Mouse (Mus musculus): ENCODE data around the gene Arhgap15. TPM values are rescaled to one million over a fixed set of nuclear protein-coding genes. Genes with fewer than 3 reads are reported as not detected.
A peak's percentile ranks its signal among the peaks of the same experiment; 100 is the strongest.

Gene Arhgap15
- polyA plus RNA-seq, 1 experiment from 2014 or later, result 1.9 TPM

- Histone ChIP-seq H3K9ac (replicated peaks; ENCODE audit: low read length) (no peak overlapping the region), H3K27ac (replicated peaks; ENCODE audit: low read depth, low read length) (no peak overlapping the region), H3K4me1 (ENCODE audit: control insufficient read depth, insufficient read depth, low read length) (peaks cover 11% of the 10 kb centered on the region; the same call in 1 of the 2 replicates), H3K4me2 (ENCODE audit: low read length) (no peak overlapping the region), H3K9me3 (ENCODE audit: control insufficient read depth, low read length) (no peaks in the 10 kb centered on the region), H3K36me3 (ENCODE audit: control insufficient read depth, insufficient read depth, low read length) (no peaks in the 10 kb centered on the region), H3K27me3 (ENCODE audit: control insufficient read depth, insufficient read depth, low read length) (no peaks in the 10 kb centered on the region), H3K4me3 (replicated peaks; ENCODE audit: low read depth, low read length) (no peak overlapping the region)
- DNase-seq, result peak; percentile 39
- WGBS, result 19% methylated on average over 4 of the region's 4 CpGs
- ATAC-seq (ENCODE audit: low FRiP score, low TSS enrichment), result peak; percentile 61; the same call in 1 of the 2 replicates
Measured at GRCm38 (mm10) chr2:44397735-44398337, 649.2 kb downstream of the Arhgap15 start.

DNA sequence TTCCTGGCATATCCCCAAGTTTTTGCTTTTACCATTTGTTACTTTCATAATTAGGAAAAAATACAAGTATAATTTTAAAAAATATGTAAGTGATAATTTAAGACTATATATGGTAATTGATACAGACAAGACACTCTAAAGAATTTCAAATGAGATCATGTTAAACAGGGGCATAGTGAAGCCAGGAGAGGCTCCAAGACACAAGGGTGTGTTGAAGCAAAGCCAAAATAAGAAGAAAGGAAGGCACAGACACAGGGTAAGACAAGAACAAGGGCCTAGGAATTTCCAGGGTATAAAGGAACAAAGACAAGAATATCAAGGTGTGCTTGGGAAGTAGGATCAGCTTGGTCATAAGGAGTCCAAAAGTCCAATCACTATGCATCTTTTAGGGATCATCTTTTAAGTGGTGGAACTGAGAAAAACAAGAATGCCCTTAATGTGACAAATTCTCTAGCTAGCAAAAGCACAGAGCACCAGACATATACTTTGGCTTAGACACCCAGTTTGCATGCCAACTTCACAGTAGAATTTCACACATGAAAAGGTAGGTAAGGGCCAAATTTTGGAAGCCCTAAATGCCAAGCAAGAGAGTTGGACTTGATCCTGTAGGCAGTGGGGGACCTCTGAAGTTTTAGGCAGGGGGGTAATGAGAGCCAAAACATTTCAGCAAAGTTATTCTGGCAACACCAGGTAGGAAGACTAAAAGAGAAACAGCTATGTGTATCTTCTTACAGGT is 650.7 kb downstream of the Arhgap15 start:
- no peaks in the 10 kb centered on the region for H3K9me3 ChIP-seq (ENCODE audit: control insufficient read depth, low read length)
- H3K4me2 ChIP-seq (ENCODE audit: low read length), result no peak overlapping the region
- peaks cover 11% of the 10 kb centered on the region; the same call in 1 of the 2 replicates for H3K4me1 ChIP-seq (ENCODE audit: control insufficient read depth, insufficient read depth, low read length)
- no peaks in the 10 kb centered on the region for H3K27me3 ChIP-seq (ENCODE audit: control insufficient read depth, insufficient read depth, low read length)
- no peak overlapping the region for H3K27ac ChIP-seq (replicated peaks; ENCODE audit: low read depth, low read length)
- no peak for ATAC-seq (ENCODE audit: low FRiP score, low TSS enrichment)
- DNase-seq, result no peak
- no peak overlapping the region for H3K4me3 ChIP-seq (replicated peaks; ENCODE audit: low read depth, low read length)
- H3K36me3 ChIP-seq (ENCODE audit: control insufficient read depth, insufficient read depth, low read length), result no peaks in the 10 kb centered on the region
- no peak overlapping the region for H3K9ac ChIP-seq (replicated peaks; ENCODE audit: low read length)

DNA sequence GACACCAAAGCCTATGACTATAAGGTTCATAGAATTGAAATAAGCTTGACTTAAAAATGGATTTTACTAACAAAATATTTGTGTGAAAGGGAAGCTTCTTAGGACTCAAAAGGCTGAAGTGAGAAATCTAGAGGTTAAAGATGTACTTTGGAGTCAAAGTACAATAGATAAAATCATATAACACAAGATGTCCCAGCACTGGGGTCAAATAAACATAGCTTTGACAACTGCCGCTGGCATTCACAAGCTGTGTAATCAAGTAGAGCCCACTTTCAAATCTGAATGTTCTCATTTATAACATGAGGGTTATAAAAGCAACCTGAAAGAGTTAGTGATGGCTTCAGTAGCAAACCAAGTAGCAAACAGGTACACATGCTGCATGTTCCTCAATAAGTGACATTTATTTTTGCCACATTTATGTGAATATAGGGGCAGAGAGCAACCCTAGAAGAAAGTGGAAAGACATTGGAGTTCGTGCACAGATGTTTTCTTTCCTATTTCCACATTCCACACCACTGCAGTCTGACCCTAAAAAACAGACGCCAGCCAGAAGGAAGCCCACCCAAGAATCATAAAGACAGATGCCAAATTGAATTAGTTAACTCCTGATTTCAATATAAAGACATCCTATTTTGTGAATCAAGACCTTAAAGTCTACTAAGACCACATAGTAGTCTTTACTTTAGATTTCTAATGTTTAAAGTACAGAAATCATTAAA is 653.2 kb downstream of the Arhgap15 start:
- no peaks in the 10 kb centered on the region for H3K27me3 ChIP-seq (ENCODE audit: control insufficient read depth, insufficient read depth, low read length)
- H3K36me3 ChIP-seq (ENCODE audit: control insufficient read depth, insufficient read depth, low read length), result no peaks in the 10 kb centered on the region
- peaks cover 13% of the 10 kb centered on the region; the same call in 1 of the 2 replicates for H3K9me3 ChIP-seq (ENCODE audit: control insufficient read depth, low read length)
- no peak overlapping the region for H3K4me2 ChIP-seq (ENCODE audit: low read length)
- no peak overlapping the region for H3K27ac ChIP-seq (replicated peaks; ENCODE audit: low read depth, low read length)
- H3K4me3 ChIP-seq (replicated peaks; ENCODE audit: low read depth, low read length), result no peak overlapping the region
- ATAC-seq (ENCODE audit: low FRiP score, low TSS enrichment) (no peak), DNase-seq (no peak)
- H3K4me1 ChIP-seq (ENCODE audit: control insufficient read depth, insufficient read depth, low read length), result 0 out of 2 replicates have a peak, but pooled peaks cover 6% of the 10 kb centered on the region
- WGBS, result 67% methylated on average over 3 of the region's 3 CpGs
- H3K9ac ChIP-seq (replicated peaks; ENCODE audit: low read length), result no peak overlapping the region

DNA sequence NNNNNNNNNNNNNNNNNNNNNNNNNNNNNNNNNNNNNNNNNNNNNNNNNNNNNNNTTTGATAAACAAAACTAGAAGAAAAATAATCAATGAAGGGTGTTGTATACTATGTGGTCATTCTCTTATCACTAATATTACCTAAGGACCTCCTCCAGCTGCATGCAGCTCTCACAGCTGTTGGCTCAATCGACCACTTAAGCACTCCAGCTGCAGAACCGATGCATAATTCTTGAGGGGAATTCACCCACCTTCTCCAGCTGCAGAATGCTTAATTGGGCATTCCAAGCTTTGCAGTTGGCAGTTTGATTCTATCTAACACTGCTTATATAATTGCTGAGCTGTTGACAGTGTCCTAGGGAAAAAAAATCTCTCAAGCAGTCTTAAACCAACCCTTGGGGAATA is 663.0 kb downstream of the Arhgap15 start:
- peaks cover 3% of the 10 kb centered on the region; the same call in 1 of the 2 replicates for H3K9me3 ChIP-seq (ENCODE audit: control insufficient read depth, low read length)
- ATAC-seq (ENCODE audit: low FRiP score, low TSS enrichment) (no peak), DNase-seq (no peak)
- no peak overlapping the region for H3K4me2 ChIP-seq (ENCODE audit: low read length)
- 65% methylated on average over 2 of the region's 2 CpGs for WGBS
- H3K27ac ChIP-seq (replicated peaks; ENCODE audit: low read depth, low read length), result no peak overlapping the region
- H3K4me3 ChIP-seq (replicated peaks; ENCODE audit: low read depth, low read length), result no peak overlapping the region
- no peak overlapping the region for H3K9ac ChIP-seq (replicated peaks; ENCODE audit: low read length)
- no peaks in the 10 kb centered on the region for H3K27me3 ChIP-seq (ENCODE audit: control insufficient read depth, insufficient read depth, low read length)
- H3K4me1 ChIP-seq (ENCODE audit: control insufficient read depth, insufficient read depth, low read length), result peaks cover 4% of the 10 kb centered on the region; the same call in 1 of the 2 replicates
- H3K36me3 ChIP-seq (ENCODE audit: control insufficient read depth, insufficient read depth, low read length), result no peaks in the 10 kb centered on the region

GRCm38 (mm10) chr2:44416331-44416730 is 667.7 kb downstream of the Arhgap15 start:
- WGBS, result 89% methylated on average over 4 of the region's 4 CpGs
- Histone ChIP-seq H3K4me1 (ENCODE audit: control insufficient read depth, insufficient read depth, low read length) (no peaks in the 10 kb centered on the region), H3K4me3 (replicated peaks; ENCODE audit: low read depth, low read length) (no peak overlapping the region), H3K9ac (replicated peaks; ENCODE audit: low read length) (no peak overlapping the region), H3K4me2 (ENCODE audit: low read length) (no peak overlapping the region), H3K27me3 (ENCODE audit: control insufficient read depth, insufficient read depth, low read length) (no peaks in the 10 kb centered on the region), H3K36me3 (ENCODE audit: control insufficient read depth, insufficient read depth, low read length) (no peaks in the 10 kb centered on the region), H3K9me3 (ENCODE audit: control insufficient read depth, low read length) (no peaks in the 10 kb centered on the region), H3K27ac (replicated peaks; ENCODE audit: low read depth, low read length) (no peak overlapping the region)
- ATAC-seq (ENCODE audit: low FRiP score, low TSS enrichment) (no peak), DNase-seq (no peak)

DNA sequence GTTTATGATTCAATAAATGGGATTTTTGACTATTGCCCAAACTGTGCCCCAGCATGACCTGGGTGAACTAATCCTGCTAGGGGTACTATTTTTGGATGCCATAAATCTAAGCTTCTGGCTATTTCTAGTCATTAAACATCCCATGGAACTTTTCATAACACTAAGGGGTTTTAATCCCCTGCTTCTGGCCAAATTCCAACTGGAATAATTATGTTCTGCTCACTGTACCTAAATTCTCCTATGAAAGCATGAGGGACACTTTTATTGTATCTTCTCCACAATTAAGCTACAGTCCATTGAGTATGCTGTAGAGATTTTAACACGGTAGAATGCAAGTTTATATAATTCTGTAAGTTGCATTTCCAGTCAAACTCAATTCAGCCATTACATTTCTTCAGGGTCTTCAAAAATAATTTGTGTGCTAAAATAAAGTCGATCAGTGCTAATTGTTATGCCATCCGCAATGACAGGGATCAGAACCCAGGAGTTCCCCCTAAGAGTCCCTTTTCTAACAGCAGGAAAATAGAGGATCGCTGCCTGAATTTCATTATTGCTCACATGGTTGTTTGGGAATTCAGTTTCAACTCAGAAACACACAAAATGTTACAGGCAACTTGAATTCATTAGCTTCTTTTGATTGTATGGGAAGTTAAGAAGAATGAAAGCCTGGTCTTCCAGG is 671.1 kb downstream of the Arhgap15 start:
- Histone ChIP-seq H3K27me3 (ENCODE audit: control insufficient read depth, insufficient read depth, low read length) (no peaks in the 10 kb centered on the region), H3K4me3 (replicated peaks; ENCODE audit: low read depth, low read length) (no peak overlapping the region), H3K4me1 (ENCODE audit: control insufficient read depth, insufficient read depth, low read length) (no peaks in the 10 kb centered on the region), H3K4me2 (ENCODE audit: low read length) (no peak overlapping the region), H3K27ac (replicated peaks; ENCODE audit: low read depth, low read length) (no peak overlapping the region), H3K36me3 (ENCODE audit: control insufficient read depth, insufficient read depth, low read length) (no peaks in the 10 kb centered on the region), H3K9ac (replicated peaks; ENCODE audit: low read length) (no peak overlapping the region), H3K9me3 (ENCODE audit: control insufficient read depth, low read length) (no peaks in the 10 kb centered on the region)
- 71% methylated on average over 4 of the region's 4 CpGs for WGBS
- ATAC-seq (ENCODE audit: low FRiP score, low TSS enrichment) (no peak), DNase-seq (peak; percentile 31)

DNA sequence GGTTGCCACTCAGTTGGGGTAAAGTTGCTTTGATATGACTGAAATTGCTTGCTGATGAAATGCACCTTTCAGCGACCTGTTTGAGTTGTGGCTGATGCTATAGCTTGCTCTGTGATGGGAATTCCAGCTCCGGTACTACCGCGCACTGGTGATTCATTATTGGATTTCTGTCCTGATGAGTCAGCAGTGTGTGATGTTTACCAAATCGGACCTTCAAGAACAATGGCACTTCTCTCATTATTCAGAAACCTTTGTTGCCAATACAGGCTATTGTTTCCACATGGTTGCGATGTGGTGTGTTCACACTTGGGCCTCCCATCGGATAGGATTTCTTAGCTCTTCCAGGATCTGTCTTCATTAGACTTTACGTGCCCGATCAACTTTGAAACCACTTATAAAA is 681.9 kb downstream of the Arhgap15 start:
- Histone ChIP-seq H3K36me3 (ENCODE audit: control insufficient read depth, insufficient read depth, low read length) (no peaks in the 10 kb centered on the region), H3K9me3 (ENCODE audit: control insufficient read depth, low read length) (no peaks in the 10 kb centered on the region), H3K27me3 (ENCODE audit: control insufficient read depth, insufficient read depth, low read length) (no peaks in the 10 kb centered on the region), H3K27ac (replicated peaks; ENCODE audit: low read depth, low read length) (no peak overlapping the region), H3K4me2 (ENCODE audit: low read length) (no peak overlapping the region), H3K9ac (replicated peaks; ENCODE audit: low read length) (no peak overlapping the region), H3K4me3 (replicated peaks; ENCODE audit: low read depth, low read length) (no peak overlapping the region), H3K4me1 (ENCODE audit: control insufficient read depth, insufficient read depth, low read length) (no peaks in the 10 kb centered on the region)
- 73% methylated on average over 9 of the region's 9 CpGs for WGBS
- DNase-seq (no peak), ATAC-seq (ENCODE audit: low FRiP score, low TSS enrichment) (no peak)

GRCm38 (mm10) chr2:44436652-44437051 is 688.0 kb downstream of the Arhgap15 start:
- Histone ChIP-seq H3K9ac (replicated peaks; ENCODE audit: low read length) (no peak overlapping the region), H3K36me3 (ENCODE audit: control insufficient read depth, insufficient read depth, low read length) (no peaks in the 10 kb centered on the region), H3K27me3 (ENCODE audit: control insufficient read depth, insufficient read depth, low read length) (no peaks in the 10 kb centered on the region), H3K4me3 (replicated peaks; ENCODE audit: low read depth, low read length) (no peak overlapping the region), H3K27ac (replicated peaks; ENCODE audit: low read depth, low read length) (no peak overlapping the region), H3K9me3 (ENCODE audit: control insufficient read depth, low read length) (peaks cover 3% of the 10 kb centered on the region; the same call in 1 of the 2 replicates), H3K4me1 (ENCODE audit: control insufficient read depth, insufficient read depth, low read length) (no peaks in the 10 kb centered on the region), H3K4me2 (ENCODE audit: low read length) (no peak overlapping the region)
- DNase-seq (no peak), ATAC-seq (ENCODE audit: low FRiP score, low TSS enrichment) (no peak)
- WGBS, result 84% methylated on average over 5 of the region's 5 CpGs

All from midbrain, embryonic 14.5 days (tissue).